Mouse (Mus musculus): ENCODE results near the gene Cadm2.

Gene Cadm2

GRCm38 (mm10) chr16:66761546-66762473, 858.9 kb downstream of the Cadm2 start:
- in situ Hi-C loops (cut with MboI, MseI) = no loop called here

DNA sequence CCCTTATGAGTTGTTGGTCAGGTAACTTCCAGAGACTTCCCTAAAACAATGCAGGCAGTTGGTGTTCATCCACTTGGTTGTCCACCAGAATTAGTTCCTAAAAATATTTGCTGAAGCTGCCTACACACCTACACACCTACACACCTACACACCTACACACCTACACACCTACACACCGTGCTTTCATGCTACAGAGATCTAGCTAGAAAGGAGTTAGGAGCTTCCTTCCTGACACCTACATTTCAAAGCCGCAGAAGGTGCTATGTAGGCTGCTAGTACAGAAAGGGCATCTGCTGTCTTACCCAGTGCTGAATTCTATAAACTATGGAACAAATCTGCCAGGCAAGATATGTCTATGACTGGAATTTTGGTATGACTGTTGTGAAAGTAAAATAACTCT, 872.2 kb downstream of the Cadm2 start:
- in situ Hi-C loops (cut with MboI, MseI) = no loop called here

- in situ Hi-C loops (cut with MboI, MseI) = no loop called here
Measured at GRCm38 (mm10) chr16:66731212-66731611, 889.5 kb downstream of the Cadm2 start.

DNA sequence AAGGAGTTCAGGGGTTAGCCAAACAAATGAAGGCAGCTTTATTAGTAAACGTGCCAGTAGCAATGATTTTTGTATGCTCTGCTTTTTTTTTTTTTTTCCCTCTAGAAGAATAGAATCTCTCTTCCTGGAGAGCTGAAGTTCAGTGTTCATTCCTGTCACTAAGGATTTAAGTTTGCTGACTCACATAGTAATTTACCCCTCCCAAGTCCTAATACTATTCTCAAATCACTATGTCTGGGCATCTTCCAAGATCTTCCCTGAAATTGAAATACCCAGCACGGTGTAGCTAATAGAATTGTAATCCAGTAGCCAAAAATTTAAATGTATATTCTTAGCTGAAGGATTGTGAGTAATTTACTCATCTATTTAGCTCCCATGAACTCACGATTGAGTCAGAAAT, 914.2 kb downstream of the Cadm2 start:
- in situ Hi-C loops (cut with MboI, MseI) = no loop called here

- in situ Hi-C loops (cut with MboI, MseI) = no loop called here
Measured at GRCm38 (mm10) chr16:66694783-66695182, 925.9 kb downstream of the Cadm2 start.

DNA sequence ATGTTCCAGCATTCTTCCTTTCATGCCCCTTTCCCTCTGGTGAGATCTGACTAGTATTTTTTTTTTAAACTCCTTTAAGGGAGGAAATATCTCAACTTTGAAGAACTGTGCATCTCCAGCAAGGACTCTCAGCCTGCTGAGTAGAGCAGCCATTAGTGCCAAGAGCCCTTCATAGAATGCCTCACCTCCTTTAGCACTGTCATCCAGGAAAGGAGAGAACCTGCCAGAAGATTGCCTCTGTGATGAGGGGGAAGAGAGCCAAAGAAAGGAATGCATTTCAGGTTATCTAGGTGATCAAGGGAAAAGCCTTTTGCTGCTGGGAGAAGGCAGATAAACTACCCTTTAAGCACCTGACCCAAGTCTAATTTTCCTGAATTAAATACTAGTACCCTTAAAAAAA, 943.5 kb downstream of the Cadm2 start:
- in situ Hi-C loops (cut with MboI, MseI) = no loop called here

DNA sequence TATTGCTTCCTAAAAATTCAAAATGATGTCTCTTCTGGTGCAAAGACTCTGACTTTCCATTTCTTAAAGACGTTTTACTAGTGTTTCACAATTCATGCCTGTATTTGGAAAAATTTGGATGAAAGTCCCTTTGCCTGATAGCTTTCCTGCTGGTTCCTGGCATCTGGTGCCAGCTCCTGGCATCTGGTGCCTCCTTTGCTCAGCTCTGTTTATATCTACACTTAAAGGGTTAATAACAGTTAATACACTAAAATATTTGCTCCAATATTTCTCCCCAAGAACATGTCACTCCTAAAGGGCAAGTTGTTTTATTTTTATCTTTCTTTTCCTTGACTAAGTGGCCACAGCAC, 969.7 kb downstream of the Cadm2 start:
- in situ Hi-C loops (cut with MboI, MseI) = no loop called here

GRCm38 (mm10) chr16:66650348-66651012, 970.2 kb downstream of the Cadm2 start:
- in situ Hi-C loops (cut with MboI, MseI) = no loop called here

- in situ Hi-C loops (cut with MboI, MseI) = no loop called here
Measured at GRCm38 (mm10) chr16:66647798-66648197, 972.9 kb downstream of the Cadm2 start.

GRCm38 (mm10) chr16:66643606-66644005, 977.1 kb downstream of the Cadm2 start:
- in situ Hi-C loops (cut with MboI, MseI) = no loop called here

DNA sequence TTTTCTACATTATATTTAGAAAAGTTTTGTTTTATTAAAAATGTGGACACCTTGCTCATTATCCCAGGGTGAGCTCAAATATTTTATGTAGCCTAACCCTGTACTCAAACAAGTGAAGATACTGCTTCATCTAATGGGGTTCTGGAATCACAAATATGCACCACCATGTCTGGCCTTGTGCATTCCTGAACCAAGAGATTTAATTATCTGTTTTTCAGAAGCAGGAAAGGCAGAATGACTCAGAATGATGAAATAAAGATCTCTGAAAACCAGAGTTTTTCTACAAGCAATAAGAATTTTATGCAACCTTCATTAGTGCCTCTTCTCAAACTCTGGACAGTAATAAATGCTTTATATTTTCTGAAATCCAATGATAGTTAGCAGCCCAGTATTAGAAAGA, 993.2 kb downstream of the Cadm2 start:
- in situ Hi-C loops (cut with MboI, MseI) = no loop called here

- in situ Hi-C loops (cut with MboI, MseI) = no loop called here
Measured at GRCm38 (mm10) chr16:66622423-66622822, 998.3 kb downstream of the Cadm2 start.

- in situ Hi-C loops (cut with MboI, MseI) = no loop called here
Measured at GRCm38 (mm10) chr16:66612624-66613023, 1008.1 kb downstream of the Cadm2 start.

All from T-helper 2 cell (primary cell).